Mouse (Mus musculus) C2C12 (cell line): Measurements from ENCODE around the gene Gm8439.

Experiments used
- CTCF ChIP-seq: IDR thresholded peaks from one replicate; pipeline ENCODE4 v1.5.1; 2011; ENCODE audit not compliant: control insufficient read depth, insufficient read depth, insufficient read length
- MAX ChIP-seq: IDR thresholded peaks from one replicate; pipeline ENCODE4 v1.6.1; 2011; ENCODE audit warnings: mild to moderate bottlenecking, control low read depth
- MYOD1 ChIP-seq: IDR thresholded peaks from one replicate; pipeline ENCODE4 v1.6.1; 2011; ENCODE audit warnings: low read depth; ENCODE audit not compliant: control insufficient read depth, insufficient read length
- USF1 ChIP-seq: IDR thresholded peaks from one replicate; pipeline ENCODE4 v1.6.1; 2011; ENCODE audit warnings: low read depth, mild to moderate bottlenecking, control low read depth, moderate library complexity

DNA sequence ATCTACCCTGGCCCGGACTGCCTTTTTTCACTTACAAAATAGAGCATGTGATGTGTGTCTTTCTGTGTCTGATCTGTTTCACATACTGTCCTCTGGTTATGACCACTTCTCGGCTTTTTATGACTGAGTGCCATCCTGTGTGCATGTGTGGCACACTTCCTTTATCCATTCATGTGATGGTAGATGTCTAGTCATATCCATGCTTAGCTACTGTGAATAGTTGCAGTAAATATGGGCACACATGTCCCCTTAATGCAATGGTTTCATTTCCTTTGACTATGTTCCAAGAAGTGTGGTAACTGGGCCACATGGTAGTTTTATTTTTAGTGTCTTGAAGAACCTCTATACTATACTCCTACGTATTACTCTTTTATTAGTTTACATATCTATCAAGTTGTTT, 55.4 kb downstream of the Gm8439 start:
- TF ChIP-seq CTCF (no peak), USF1 (no peak), MAX (no peak), MYOD1 (no peak)
